Mouse (Mus musculus): Measurements from ENCODE around the gene Gm3233.
"Not testable (repeated sequence)": the region's sequence is repeated elsewhere in the genome, so short reads cannot be mapped to it uniquely, and the experiment has no call there.

The Gm3233 gene

DNA sequence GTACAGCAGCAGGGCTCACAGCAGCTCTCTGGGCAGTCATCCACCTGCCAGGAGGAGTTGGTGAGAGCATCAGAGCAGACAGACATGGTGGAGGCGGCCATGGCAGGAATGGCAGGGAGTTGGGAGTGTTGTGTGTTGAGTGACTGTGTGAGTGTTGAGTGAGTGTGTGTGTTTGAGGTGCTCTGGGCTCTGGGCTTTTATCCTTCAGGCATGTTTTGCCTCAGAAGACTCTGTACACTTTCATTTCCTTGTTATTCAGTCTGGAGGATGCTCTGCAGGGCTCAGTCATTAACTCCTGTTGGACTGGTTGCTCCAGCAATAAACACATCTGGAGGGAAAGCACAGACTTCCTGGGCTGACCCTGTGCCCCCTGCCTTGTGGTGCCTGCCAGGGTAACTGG lies at the start of gene Gm3233:
Gene Gm3233, minus strand, starts transcription at position 101 of the 400 bp plus-strand sequence.
- not testable (repeated sequence) for DNase-seq

- DNase-seq: no peak
Observed at GRCm38 (mm10) chr10:77804095-77804494, 44.6 kb upstream of the Gm3233 start.

GRCm38 (mm10) chr10:77798921-77799508 lies 39.5 kb upstream of the Gm3233 start, which contains the start of gene Gm19668:
Gene Gm19668 (minus strand): TSS chr10:77799133.
- no peak for DNase-seq

DNA sequence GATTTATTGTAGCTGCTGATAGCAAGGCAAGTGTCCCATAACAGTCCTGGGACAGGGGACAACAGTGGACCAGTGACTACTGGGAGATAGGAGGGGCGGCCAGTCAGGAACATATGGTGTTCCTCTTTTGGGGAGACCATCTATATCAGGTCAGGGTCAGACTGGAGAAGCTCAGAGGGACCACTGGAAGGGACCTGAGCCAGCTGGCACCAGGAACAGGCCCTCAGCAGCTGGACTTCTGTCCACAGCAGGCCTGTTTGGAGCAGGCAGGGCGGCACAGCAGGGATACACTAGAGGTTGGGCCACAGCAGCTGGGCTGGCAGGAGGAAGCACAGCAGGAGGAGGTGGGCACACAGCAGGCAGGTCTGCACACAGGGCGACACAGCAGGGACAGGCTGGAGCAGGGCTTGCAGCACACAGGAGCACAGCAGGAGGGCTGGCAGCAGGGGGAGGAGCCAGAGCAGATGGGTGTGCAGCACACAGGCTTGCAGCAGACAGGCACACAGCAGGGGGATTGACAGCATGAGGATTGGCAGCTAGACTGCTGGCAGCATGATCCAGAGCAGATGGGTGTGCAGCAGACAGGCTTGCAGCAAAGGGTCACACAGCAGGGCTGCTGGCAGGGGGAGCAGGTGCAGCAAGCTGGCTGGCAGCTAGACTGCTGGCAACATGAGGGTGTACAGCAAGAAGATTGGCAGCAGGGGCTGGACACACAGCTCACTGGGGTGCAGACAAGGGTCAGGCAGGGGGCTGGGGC lies 38.9 kb upstream of the Gm3233 start:
- DNase-seq: peak; percentile 20

GRCm38 (mm10) chr10:77797677-77798076 lies 38.2 kb upstream of the Gm3233 start:
- DNase-seq: no peak

DNA sequence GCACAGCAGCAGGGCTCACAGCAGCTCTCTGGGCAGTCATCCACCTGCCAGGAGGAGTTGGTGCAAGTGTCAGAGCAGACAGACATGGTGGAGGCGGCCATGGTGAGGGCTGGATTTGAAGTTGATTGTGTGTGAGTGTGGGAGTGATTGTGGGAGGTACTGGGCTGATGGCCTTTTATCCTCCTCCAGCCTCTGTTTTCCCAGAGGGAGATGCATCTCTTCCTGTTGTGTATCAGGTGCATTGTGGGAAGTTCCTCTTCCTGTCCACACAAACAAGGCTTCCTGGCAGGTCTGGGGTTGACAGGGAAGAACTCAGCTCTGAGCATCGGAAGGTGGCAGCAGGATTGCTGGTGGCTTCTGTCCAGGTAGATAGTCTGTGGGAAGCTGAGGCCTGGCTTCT lies 35.5 kb upstream of the Gm3233 start, which contains the start of gene Gm9639:
Gene Gm9639, minus strand, starts transcription at position 101 of the 400 bp plus-strand sequence.
- no peak for DNase-seq

- no peak for DNase-seq
Observed at GRCm38 (mm10) chr10:77788621-77789020, 29.1 kb upstream of the Gm3233 start.

DNA sequence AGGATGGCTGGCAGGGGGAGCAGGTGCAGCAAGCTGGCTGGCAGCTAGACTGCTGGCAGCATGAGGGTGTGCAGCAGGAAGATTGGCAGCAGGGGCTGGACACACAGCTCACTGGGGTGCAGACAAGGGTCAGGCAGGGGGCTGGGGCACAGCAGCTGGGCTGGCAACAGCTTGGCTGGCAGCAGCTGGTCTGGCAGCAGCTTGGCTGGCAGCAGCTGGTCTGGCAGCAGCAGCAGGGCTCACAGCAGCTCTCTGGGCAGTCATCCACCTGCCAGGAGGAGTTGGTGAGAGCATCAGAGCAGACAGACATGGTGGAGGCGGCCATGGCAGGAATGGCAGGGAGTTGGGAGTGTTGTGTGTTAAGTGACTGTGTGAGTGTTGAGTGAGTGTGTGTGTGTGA lies 28.4 kb upstream of the Gm3233 start, which contains the start of gene Gm7137:
Gene Gm7137, minus strand, starts transcription at position 325 of the 400 bp plus-strand sequence.
- not testable (repeated sequence) for DNase-seq

- not testable (repeated sequence) for DNase-seq
Observed at GRCm38 (mm10) chr10:77783396-77783795, 23.9 kb upstream of the Gm3233 start.

DNA sequence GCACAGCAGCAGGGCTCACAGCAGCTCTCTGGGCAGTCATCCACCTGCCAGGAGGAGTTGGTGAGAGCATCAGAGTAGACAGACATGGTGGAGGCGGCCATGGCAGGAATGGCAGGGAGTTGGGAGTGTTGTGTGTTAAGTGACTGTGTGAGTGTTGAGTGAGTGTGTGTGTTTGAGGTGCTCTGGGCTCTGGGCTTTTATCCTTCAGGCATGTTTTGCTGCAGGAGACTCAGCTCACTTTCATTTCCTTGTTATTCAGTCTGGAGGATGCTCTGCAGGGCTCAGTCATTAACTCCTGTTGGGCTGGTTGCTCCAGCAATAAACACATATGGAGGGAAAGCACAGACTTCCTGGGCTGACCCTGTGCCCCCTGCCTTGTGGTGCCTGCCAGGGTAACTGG lies 23.0 kb upstream of the Gm3233 start, which contains the start of gene Gm3250:
Gene Gm3250, minus strand, starts transcription at position 101 of the 400 bp plus-strand sequence.
- not testable (repeated sequence) for DNase-seq

- not testable (repeated sequence) for DNase-seq
Observed at GRCm38 (mm10) chr10:77776844-77777243, 17.4 kb upstream of the Gm3233 start, which contains the start of gene Gm7138. Gene Gm7138 (minus strand): TSS chr10:77776944.

DNA sequence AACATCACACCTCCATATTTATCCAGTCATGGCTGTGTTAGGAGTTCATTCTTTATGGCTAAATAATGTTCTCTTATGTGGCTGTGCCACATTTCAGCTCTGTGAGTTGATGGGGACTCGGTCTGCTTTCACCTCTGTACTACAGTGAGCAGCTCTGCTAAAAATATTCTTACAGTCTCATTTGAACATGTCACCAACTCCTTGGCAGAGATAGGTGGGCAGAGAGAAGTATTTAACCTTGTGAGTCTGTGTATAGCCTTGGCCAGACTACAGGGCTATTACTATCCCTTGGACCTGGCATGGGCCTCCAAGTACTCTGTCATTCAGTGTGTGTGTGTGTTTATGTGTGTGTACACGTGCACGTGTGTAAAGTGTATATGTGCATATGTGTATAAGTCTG lies 12.7 kb upstream of the Gm3233 start:
- DNase-seq: not testable (repeated sequence)

GRCm38 (mm10) chr10:77771225-77771624 lies 11.7 kb upstream of the Gm3233 start, which contains the start of gene Gm3238:
Gene Gm3238 (minus strand): TSS chr10:77771325.
- not testable (repeated sequence) for DNase-seq

GRCm38 (mm10) chr10:77769727-77770126 lies 10.2 kb upstream of the Gm3233 start:
- no peak for DNase-seq

GRCm38 (mm10) chr10:77753448-77753847 lies 6.0 kb downstream of the Gm3233 start:
- no peak for DNase-seq

DNA sequence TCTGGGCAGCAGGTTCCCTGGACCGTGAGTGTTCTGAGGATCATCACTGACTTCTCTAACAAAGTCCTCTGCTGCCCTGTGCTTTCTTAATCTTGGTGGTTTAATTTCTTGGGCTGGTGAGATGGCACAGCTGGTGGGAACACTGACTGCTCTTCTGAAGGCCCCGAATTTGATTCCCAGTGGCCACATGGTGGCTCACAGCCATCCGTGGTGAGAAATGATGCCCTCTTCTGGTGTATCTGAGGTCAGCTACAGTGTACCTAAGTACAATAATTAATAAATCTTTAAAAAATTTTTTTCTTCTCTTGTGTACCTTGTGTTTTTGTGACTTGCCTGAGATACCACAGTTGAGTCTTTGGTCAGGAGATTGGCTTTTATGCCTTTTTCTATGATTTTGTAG lies 7.2 kb downstream of the Gm3233 start:
- DNase-seq: not testable (repeated sequence)

DNA sequence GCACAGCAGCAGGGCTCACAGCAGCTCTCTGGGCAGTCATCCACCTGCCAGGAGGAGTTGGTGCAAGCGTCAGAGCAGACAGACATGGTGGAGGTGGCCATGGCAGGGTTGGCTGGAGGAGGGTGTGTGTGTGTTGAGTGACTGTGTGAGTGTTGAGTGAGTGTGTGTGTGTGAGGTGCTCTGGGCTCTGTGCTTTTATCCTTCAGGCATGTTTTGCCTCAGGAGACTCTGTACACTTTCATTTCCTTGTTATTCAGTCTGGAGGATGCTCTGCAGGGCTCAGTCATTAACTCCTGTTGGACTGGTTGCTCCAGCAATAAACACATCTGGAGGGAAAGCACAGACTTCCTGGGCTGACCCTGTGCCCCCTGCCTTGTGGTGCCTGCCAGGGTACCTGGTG lies 8.2 kb downstream of the Gm3233 start, which contains the start of gene Gm9736:
Gene Gm9736, minus strand, starts transcription at position 101 of the 400 bp plus-strand sequence.
- DNase-seq: not testable (repeated sequence)

GRCm38 (mm10) chr10:77750686-77751085 lies 8.8 kb downstream of the Gm3233 start:
- DNase-seq: not testable (repeated sequence)

- DNase-seq: not testable (repeated sequence)
Observed at GRCm38 (mm10) chr10:77741924-77742688, 17.4 kb downstream of the Gm3233 start, which contains the start of gene Gm18596. Gene Gm18596 (minus strand): TSS chr10:77742638.

- DNase-seq: no peak
Observed at GRCm38 (mm10) chr10:77738929-77739328, 20.6 kb downstream of the Gm3233 start.

GRCm38 (mm10) chr10:77735928-77736327 lies 23.6 kb downstream of the Gm3233 start:
- DNase-seq: no peak

DNA sequence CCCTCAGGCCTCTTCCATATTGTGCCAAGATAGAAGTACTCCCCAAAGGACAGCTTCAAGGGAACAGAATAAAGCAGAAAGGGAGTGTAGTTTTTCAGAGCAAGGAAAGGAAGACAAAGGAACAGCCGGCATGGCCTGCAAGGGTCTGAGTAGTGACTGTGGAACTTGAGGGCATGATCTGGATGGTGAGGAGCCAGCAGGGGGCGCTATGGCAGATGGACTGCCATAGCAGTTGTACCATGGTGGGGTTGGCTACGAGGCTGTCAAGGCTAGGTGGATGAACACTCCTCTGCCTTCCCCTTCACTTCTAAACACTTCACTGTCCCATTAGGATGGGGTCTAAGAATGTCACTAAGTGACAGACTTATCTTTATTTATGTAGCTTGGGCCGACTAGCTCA lies 30.2 kb downstream of the Gm3233 start:
- no peak for DNase-seq

GRCm38 (mm10) chr10:77728280-77728679 lies 31.2 kb downstream of the Gm3233 start:
- no peak for DNase-seq
